Mouse (Mus musculus): ENCODE results near the gene Borcs5. TPM values are rescaled to one million over a fixed set of nuclear protein-coding genes. Genes with fewer than 3 reads are reported as not detected.

Borcs5 gene
- total and polyA plus RNA-seq, 3 experiments: 8.8 to 19.6 (median 9.1) TPM

- TF ChIP-seq POLR2AphosphoS5 (IDR thresholded peaks at IDR 0.05; ENCODE audit: insufficient replicate concordance, low read depth, low read length) (no peak), CTCF (IDR thresholded peaks at IDR 0.05; ENCODE audit: low read depth, low read length) (no peak), GATA2 (IDR thresholded peaks at IDR 0.05; ENCODE audit: borderline replicate concordance, low read depth, low read length) (no peak), GATA1 (IDR thresholded peaks at IDR 0.05; ENCODE audit: borderline replicate concordance, low read length) (no peak), TAL1 (conservative IDR thresholded peaks at IDR 0.05; ENCODE audit: low read depth, low read length) (no peak)
- Histone ChIP-seq H3K4me1 (ENCODE audit: insufficient read depth, low read depth, low read length) (peaks cover 24% of the 10 kb centered on the region), H3K4me3 (ENCODE audit: low read depth, low read length) (no peak overlapping the region), H3K9me3 (replicated peaks) (no peaks in the 10 kb centered on the region), H3K36me3 (replicated peaks) (peaks cover 36% of the 10 kb centered on the region), H3K27me3 (ENCODE audit: insufficient read depth, low read length) (no peaks in the 10 kb centered on the region)
- ATAC-seq (ENCODE audit: extremely low read depth, insufficient number of reproducible peaks, low FRiP score, poor library complexity, severe bottlenecking) (no peak), DNase-seq (ENCODE audit: low spot score) (no peak)
Measured at GRCm38 (mm10) chr6:134643296-134643695, 4.0 kb downstream of the Borcs5 start.

GRCm38 (mm10) chr6:134646835-134647234 is 7.5 kb downstream of the Borcs5 start:
- no peak for DNase-seq (ENCODE audit: low spot score)
- Histone ChIP-seq H3K4me1 (ENCODE audit: insufficient read depth, low read depth, low read length) (peaks cover 12% of the 10 kb centered on the region), H3K9me3 (replicated peaks) (no peaks in the 10 kb centered on the region), H3K36me3 (replicated peaks) (peaks cover 60% of the 10 kb centered on the region), H3K4me3 (ENCODE audit: low read depth, low read length) (no peak overlapping the region), H3K27me3 (ENCODE audit: insufficient read depth, low read length) (no peaks in the 10 kb centered on the region)
- ATAC-seq (ENCODE audit: extremely low read depth, insufficient number of reproducible peaks, low FRiP score, poor library complexity, severe bottlenecking): no peak
- TF ChIP-seq GATA2 (IDR thresholded peaks at IDR 0.05; ENCODE audit: borderline replicate concordance, low read depth, low read length) (no peak), CTCF (IDR thresholded peaks at IDR 0.05; ENCODE audit: low read depth, low read length) (no peak), TAL1 (conservative IDR thresholded peaks at IDR 0.05; ENCODE audit: low read depth, low read length) (no peak)

- Histone ChIP-seq H3K36me3 (replicated peaks) (peaks cover 62% of the 10 kb centered on the region), H3K27me3 (ENCODE audit: insufficient read depth, low read length) (no peaks in the 10 kb centered on the region), H3K4me3 (ENCODE audit: low read depth, low read length) (no peak overlapping the region), H3K9me3 (replicated peaks) (no peaks in the 10 kb centered on the region), H3K4me1 (ENCODE audit: insufficient read depth, low read depth, low read length) (peaks cover 4% of the 10 kb centered on the region; the same call in 1 of the 2 replicates)
- no peak for TF ChIP-seq TAL1 (conservative IDR thresholded peaks at IDR 0.05; ENCODE audit: low read depth, low read length)
- no peak for TF ChIP-seq GATA1 (IDR thresholded peaks at IDR 0.05; ENCODE audit: borderline replicate concordance, low read length)
- no peak for TF ChIP-seq CTCF (IDR thresholded peaks at IDR 0.05; ENCODE audit: low read depth, low read length)
- TF ChIP-seq POLR2AphosphoS5 (IDR thresholded peaks at IDR 0.05; ENCODE audit: insufficient replicate concordance, low read depth, low read length): no peak
- no peak for TF ChIP-seq GATA2 (IDR thresholded peaks at IDR 0.05; ENCODE audit: borderline replicate concordance, low read depth, low read length)
- ATAC-seq (ENCODE audit: extremely low read depth, insufficient number of reproducible peaks, low FRiP score, poor library complexity, severe bottlenecking) (no peak), DNase-seq (ENCODE audit: low spot score) (no peak)
Measured at GRCm38 (mm10) chr6:134647621-134648020, 8.3 kb downstream of the Borcs5 start.

- no peak for DNase-seq (ENCODE audit: low spot score)
- TF ChIP-seq GATA2 (IDR thresholded peaks at IDR 0.05; ENCODE audit: borderline replicate concordance, low read depth, low read length): no peak
- no peak for TF ChIP-seq POLR2AphosphoS5 (IDR thresholded peaks at IDR 0.05; ENCODE audit: insufficient replicate concordance, low read depth, low read length)
- no peak for TF ChIP-seq TAL1 (conservative IDR thresholded peaks at IDR 0.05; ENCODE audit: low read depth, low read length)
- no peak for TF ChIP-seq GATA1 (IDR thresholded peaks at IDR 0.05; ENCODE audit: borderline replicate concordance, low read length)
- TF ChIP-seq CTCF (IDR thresholded peaks at IDR 0.05; ENCODE audit: low read depth, low read length): no peak
- Histone ChIP-seq H3K36me3 (replicated peaks) (peaks cover 64% of the 10 kb centered on the region), H3K27me3 (ENCODE audit: insufficient read depth, low read length) (no peaks in the 10 kb centered on the region), H3K9me3 (replicated peaks) (no peaks in the 10 kb centered on the region), H3K4me3 (ENCODE audit: low read depth, low read length) (no peak overlapping the region), H3K4me1 (ENCODE audit: insufficient read depth, low read depth, low read length) (peaks cover 3% of the 10 kb centered on the region; the same call in 1 of the 2 replicates)
- ATAC-seq (ENCODE audit: extremely low read depth, insufficient number of reproducible peaks, low FRiP score, poor library complexity, severe bottlenecking): no peak
Measured at GRCm38 (mm10) chr6:134648356-134648755, 9.0 kb downstream of the Borcs5 start.

- Histone ChIP-seq H3K4me1 (ENCODE audit: insufficient read depth, low read depth, low read length) (peaks cover 11% of the 10 kb centered on the region), H3K9me3 (replicated peaks) (no peaks in the 10 kb centered on the region), H3K36me3 (replicated peaks) (peaks cover 22% of the 10 kb centered on the region), H3K4me3 (ENCODE audit: low read depth, low read length) (no peak overlapping the region), H3K27me3 (ENCODE audit: insufficient read depth, low read length) (no peaks in the 10 kb centered on the region)
- ATAC-seq (ENCODE audit: extremely low read depth, insufficient number of reproducible peaks, low FRiP score, poor library complexity, severe bottlenecking): no peak
- no peak for TF ChIP-seq GATA2 (IDR thresholded peaks at IDR 0.05; ENCODE audit: borderline replicate concordance, low read depth, low read length)
- no peak for TF ChIP-seq CTCF (IDR thresholded peaks at IDR 0.05; ENCODE audit: low read depth, low read length)
- TF ChIP-seq POLR2AphosphoS5 (IDR thresholded peaks at IDR 0.05; ENCODE audit: insufficient replicate concordance, low read depth, low read length): no peak
- no peak for TF ChIP-seq GATA1 (IDR thresholded peaks at IDR 0.05; ENCODE audit: borderline replicate concordance, low read length)
- TF ChIP-seq TAL1 (conservative IDR thresholded peaks at IDR 0.05; ENCODE audit: low read depth, low read length): no peak
- no peak for DNase-seq (ENCODE audit: low spot score)
Measured at GRCm38 (mm10) chr6:134656527-134656926, 17.2 kb downstream of the Borcs5 start.

GRCm38 (mm10) chr6:134659108-134659958 is 20.0 kb downstream of the Borcs5 start:
- H3K9me3 ChIP-seq (replicated peaks): no peaks in the 10 kb centered on the region
- H3K4me3 ChIP-seq (ENCODE audit: low read depth, low read length): no peak overlapping the region
- no peak for TF ChIP-seq POLR2AphosphoS5 (IDR thresholded peaks at IDR 0.05; ENCODE audit: insufficient replicate concordance, low read depth, low read length)
- TF ChIP-seq TAL1 (conservative IDR thresholded peaks at IDR 0.05; ENCODE audit: low read depth, low read length): no peak
- no peak for TF ChIP-seq CTCF (IDR thresholded peaks at IDR 0.05; ENCODE audit: low read depth, low read length)
- no peak for TF ChIP-seq GATA2 (IDR thresholded peaks at IDR 0.05; ENCODE audit: borderline replicate concordance, low read depth, low read length)
- no peak for TF ChIP-seq GATA1 (IDR thresholded peaks at IDR 0.05; ENCODE audit: borderline replicate concordance, low read length)
- peaks cover 22% of the 10 kb centered on the region for H3K36me3 ChIP-seq (replicated peaks)
- peaks cover 26% of the 10 kb centered on the region for H3K4me1 ChIP-seq (ENCODE audit: insufficient read depth, low read depth, low read length)
- no peaks in the 10 kb centered on the region for H3K27me3 ChIP-seq (ENCODE audit: insufficient read depth, low read length)
- ATAC-seq (ENCODE audit: extremely low read depth, insufficient number of reproducible peaks, low FRiP score, poor library complexity, severe bottlenecking) (peak; percentile 85), DNase-seq (ENCODE audit: low spot score) (peak; percentile 28)

Data from G1E (cell line).